Comparison of ENCODE assay signal across 7 mouse cellular contexts in the genomic region with DNA sequence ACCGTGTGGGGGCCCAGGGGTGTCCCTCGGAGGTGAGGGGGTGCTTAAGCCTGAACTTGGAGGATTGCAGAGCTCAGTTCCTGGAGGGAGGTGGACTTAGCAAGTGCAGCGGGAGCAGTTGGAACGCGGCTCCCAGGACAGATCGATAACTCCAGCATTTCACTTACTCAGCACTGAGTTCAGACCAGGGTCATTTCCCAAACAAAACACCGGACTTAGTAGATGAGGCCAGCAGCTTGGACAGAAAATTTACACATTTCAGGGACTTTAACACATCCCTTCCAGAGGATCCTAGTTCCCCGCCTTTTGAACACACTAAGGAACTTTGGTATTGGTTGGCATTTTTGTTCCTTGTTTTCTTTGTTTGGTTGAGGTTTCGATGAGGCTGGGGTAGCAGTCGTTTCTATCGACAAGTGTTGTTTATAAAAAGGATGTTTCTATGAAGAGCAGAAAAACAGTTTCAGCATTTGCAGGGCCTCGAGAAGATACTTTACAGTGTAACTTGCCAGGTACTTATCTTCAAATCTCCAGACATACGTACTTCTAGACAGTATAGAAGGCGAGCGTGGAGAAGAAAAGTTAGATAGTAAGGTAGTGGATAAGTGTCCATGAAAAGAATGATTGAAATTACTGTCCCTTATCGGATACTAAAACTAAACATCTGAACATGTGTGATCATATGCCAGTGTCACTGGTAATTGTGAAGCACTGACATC. TPM values are rescaled to one million over a fixed set of nuclear protein-coding genes. Genes with fewer than 3 reads are reported as not detected.
A peak's percentile ranks its signal among the peaks of the same experiment; 100 is the strongest.
DNase-seq lines count a peak whose midpoint lies in the region; ATAC-seq and TF ChIP-seq lines count a peak whose summit lies in the region.

No protein-coding gene starts in this region.

- H3K9ac ChIP-seq in embryonic facial prominence, embryonic 12.5 days, result peak overlapping the region; percentile 98
- peak overlapping the region; percentile 96 for H3K9ac ChIP-seq in midbrain, embryonic 15.5 days

- WGBS in spleen, adult 2 months, result 7% methylated on average over 16 of the region's 16 CpGs
- 11% methylated on average over 16 of the region's 16 CpGs for WGBS in embryonic facial prominence, embryonic 12.5 days
- 14% methylated on average over 16 of the region's 16 CpGs for whole genome bisulfite sequencing in midbrain, embryonic 15.5 days

- ATAC-seq in embryonic facial prominence, embryonic 12.5 days (ENCODE audit: insufficient number of reproducible peaks, insufficient read depth, low FRiP score, low TSS enrichment), result no peak
- peak; percentile 1; the same call in 1 of the 2 replicates for ATAC-seq in midbrain, embryonic 15.5 days (replicated peaks)

- TF ChIP-seq CTCF in spleen, adult 2 months (IDR thresholded peaks at IDR 0.05; ENCODE audit: extremely low read depth, insufficient read depth, insufficient read length, insufficient replicate concordance), result no peak

- no peak for TF ChIP-seq POLR2A in spleen, adult 2 months (IDR thresholded peaks at IDR 0.05; ENCODE audit: low read depth, low read length)

- H3K27ac ChIP-seq in spleen, adult 2 months (ENCODE audit: insufficient read depth, low read length), result peak overlapping the region; percentile 99
- peak overlapping the region; percentile 98 for H3K27ac ChIP-seq in embryonic facial prominence, embryonic 12.5 days
- peak overlapping the region; percentile 99 for H3K27ac ChIP-seq in midbrain, embryonic 15.5 days

- H3K27me3 ChIP-seq in spleen, adult 2 months (ENCODE audit: control insufficient read depth, insufficient read depth, low read length), result no peaks in the 10 kb centered on the region
- no peaks in the 10 kb centered on the region for H3K27me3 ChIP-seq in embryonic facial prominence, embryonic 12.5 days
- H3K27me3 ChIP-seq in midbrain, embryonic 15.5 days (replicated peaks), result no peaks in the 10 kb centered on the region

- DNase-seq in spleen, adult 2 months (ENCODE audit: low read depth in 1 of 2, low spot score in 2 of 2), result no peak
- no peak for DNase-seq in spleen, adult 18-20 months
- peak; percentile 55 for DNase-seq in induced T-regulatory cell, adult 2 months (ENCODE audit: low read depth)
- no peak for DNase-seq in adrenal gland, postnatal 10 days
- no peak for DNase-seq in spleen, postnatal 36 days (ENCODE audit: low spot score in 2 of 2)

- peaks cover 3% of the 10 kb centered on the region; the same call in 1 of the 2 replicates for H3K4me1 ChIP-seq in spleen, adult 2 months (ENCODE audit: control insufficient read depth, insufficient read depth, insufficient read length)
- H3K4me1 ChIP-seq in embryonic facial prominence, embryonic 12.5 days, result peaks cover 13% of the 10 kb centered on the region
- H3K4me1 ChIP-seq in midbrain, embryonic 15.5 days, result peaks cover 33% of the 10 kb centered on the region

- H3K4me2 ChIP-seq in embryonic facial prominence, embryonic 12.5 days (replicated peaks), result peak overlapping the region; percentile 76
- H3K4me2 ChIP-seq in midbrain, embryonic 15.5 days, result peak overlapping the region; percentile 72

- no peaks in the 10 kb centered on the region for H3K9me3 ChIP-seq in embryonic facial prominence, embryonic 12.5 days
- H3K9me3 ChIP-seq in midbrain, embryonic 15.5 days, result no peaks in the 10 kb centered on the region

- peak overlapping the region; percentile 100 for H3K4me3 ChIP-seq in spleen, adult 2 months (ENCODE audit: extremely low read depth, insufficient read depth, insufficient read length)
- peak overlapping the region; percentile 71 for H3K4me3 ChIP-seq in embryonic facial prominence, embryonic 12.5 days
- H3K4me3 ChIP-seq in midbrain, embryonic 15.5 days, result peak overlapping the region; percentile 81

- H3K36me3 ChIP-seq in spleen, adult 2 months (ENCODE audit: control insufficient read depth, insufficient read depth, low read length), result no peaks in the 10 kb centered on the region
- H3K36me3 ChIP-seq in embryonic facial prominence, embryonic 12.5 days, result peaks cover 5% of the 10 kb centered on the region; the same call in 1 of the 2 replicates
- no peaks in the 10 kb centered on the region for H3K36me3 ChIP-seq in midbrain, embryonic 15.5 days (replicated peaks)

RNA-seq across cellular contexts. Expression of a gene that starts 1.4 kb away (rescaled TPM):
- polyA plus RNA-seq in spleen, adult 2 months (2012; rRNA removed), result 4.8 and 6.7 TPM in 2 replicates
- polyA plus RNA-seq in embryonic facial prominence, embryonic 12.5 days (2016; fragmentation: Nextera tagmentation; extraction: Ambion mirVana), result 97.8 and 109 TPM in 2 replicates
- 86.1 and 95.8 TPM in 2 replicates for polyA plus RNA-seq in midbrain, embryonic 15.5 days (2015; fragmentation: Nextera tagmentation; extraction: Ambion mirVana)
- 10 to 100 TPM; 83.5 to 88.6 TPM for total RNA-seq in adrenal gland, postnatal 10 days (2021)

Comparison
In these comparisons a context has a peak if more than half of its experiments do, and no peak if none do; other contexts are left out.
1. RNA of a gene that starts 1.4 kb away (polyA plus RNA-seq): 97.8 to 109 TPM in embryonic facial prominence, embryonic 12.5 days and 86.1 to 95.8 TPM in midbrain, embryonic 15.5 days; 4.8 to 6.7 TPM in spleen, adult 2 months; every median in the first group is over 10 times any median in the second.
2. Peak in every context shown above with its lines, with median percentiles within 50 percentile points of each other: H3K27ac ChIP-seq and H3K4me3 ChIP-seq.